Mouse (Mus musculus) limb, embryonic 14.5 days (tissue): ENCODE data around the gene Skiv2l. TPM values are rescaled to one million over a fixed set of nuclear protein-coding genes. Genes with fewer than 3 reads are reported as not detected.
"Not testable (repeated sequence)": the region's sequence is repeated elsewhere in the genome, so short reads cannot be mapped to it uniquely, and the experiment has no call there.

ENCODE experiments used
- ATAC-seq: fragments of 200-750 bp; cut with Nextera tagmentation; 2 replicates; pipeline ENCODE4 v1.8.0; 2017; ENCODE audit warnings: low read depth, moderate number of reproducible peaks, moderate TSS enrichment; ENCODE audit not compliant: low FRiP score
- DNase-seq: peaks from one replicate; pipeline ENCODE4 v3.0.0-alpha.2; 2015; ENCODE audit warnings: low spot score
- H3K27ac ChIP-seq: fragments of 300-500 bp; sonication (generic); replicated peaks from 2 replicates; pipeline ENCODE4 v1.5.1; 2014; ENCODE audit warnings: low read depth, mild to moderate bottlenecking, low read length, moderate library complexity, mixed read lengths
- H3K27me3 ChIP-seq: fragments of 300-500 bp; sonication (generic); 2 replicates; pipeline ENCODE4 v1.6.1; 2014; ENCODE audit warnings: low read length, mixed read lengths; ENCODE audit not compliant: control insufficient read depth, insufficient read depth
- H3K36me3 ChIP-seq: fragments of 300-500 bp; sonication (generic); 2 replicates; pipeline ENCODE4 v1.6.1; 2014; ENCODE audit warnings: mild to moderate bottlenecking, low read length, moderate library complexity, mixed read lengths; ENCODE audit not compliant: control insufficient read depth, insufficient read depth
- H3K4me1 ChIP-seq: fragments of 300-500 bp; sonication (generic); 2 replicates; pipeline ENCODE4 v1.6.1; 2014; ENCODE audit warnings: antibody characterized with exemption, low read length, mixed read lengths; ENCODE audit not compliant: control insufficient read depth, insufficient read depth
- H3K4me2 ChIP-seq: fragments of 300-500 bp; sonication (generic); replicated peaks from 2 replicates; pipeline ENCODE4 v1.6.1; 2014; ENCODE audit warnings: low read depth, mild to moderate bottlenecking, low read length, moderate library complexity; ENCODE audit not compliant: severe bottlenecking
- H3K4me3 ChIP-seq: fragments of 300-500 bp; sonication (generic); replicated peaks from 2 replicates; pipeline ENCODE4 v1.5.1; 2014; ENCODE audit warnings: low read length
- H3K9ac ChIP-seq: fragments of 300-500 bp; sonication (generic); 2 replicates; pipeline ENCODE4 v1.6.1; 2014; ENCODE audit warnings: mild to moderate bottlenecking, low read depth, low read length, moderate library complexity; ENCODE audit not compliant: severe bottlenecking
- H3K9me3 ChIP-seq: fragments of 300-500 bp; sonication (generic); 2 replicates; pipeline ENCODE4 v1.6.1; 2016; ENCODE audit warnings: low read length; ENCODE audit not compliant: control insufficient read depth
- POLR2A ChIP-seq: fragments of 200-500 bp; IDR thresholded peaks from 2 replicates; pipeline ENCODE4 v1.8.0; 2012; ENCODE audit warnings: inconsistent platforms, mild to moderate bottlenecking, moderate library complexity, borderline replicate concordance; ENCODE audit not compliant: insufficient read depth, insufficient read length; ENCODE audit errors: extremely low read depth
- WGBS: fragments of 180-500 bp; shearing (Covaris S2); extraction: QIAGEN DNeasy Blood & Tissue Kit; methylation state at CpG from one replicate; pipeline ENCODE4 v1.1.7; 2014; 5-methylcytosine and 5-hydroxymethylcytosine counted together
- polyA plus RNA-seq, 2 experiments: library from polyadenylated mRNA; depleted of rRNA in 1 of 2; stranded (reverse) in 1 of 2; unstranded in 1 of 2; fragments of >200 nt; fragmentation: Nextera tagmentation in 1 of 2; extraction: Ambion mirVana in 1 of 2; gene quantifications; 2 replicates each; pipeline versions ENCODE4 v1.2.1 to v1.2.3; 2012 to 2014

The Skiv2l gene
- polyA plus RNA-seq, 2 experiments: 43.5 to 75.8 TPM

GRCm38 (mm10) chr17:34811275-34811674, 38.7 kb downstream of the Skiv2l start:
- DNase-seq (no peak), ATAC-seq (no peak)
- Histone ChIP-seq H3K27me3 (no peaks in the 10 kb centered on the region), H3K4me1 (no peaks in the 10 kb centered on the region), H3K9me3 (no peaks in the 10 kb centered on the region), H3K4me2 (no peak overlapping the region), H3K4me3 (no peak overlapping the region), H3K9ac (no peak overlapping the region), H3K27ac (no peak overlapping the region), H3K36me3 (no peaks in the 10 kb centered on the region)
- WGBS: 68% methylated on average over 15 of the region's 15 CpGs
- TF ChIP-seq POLR2A: no peak

DNA sequence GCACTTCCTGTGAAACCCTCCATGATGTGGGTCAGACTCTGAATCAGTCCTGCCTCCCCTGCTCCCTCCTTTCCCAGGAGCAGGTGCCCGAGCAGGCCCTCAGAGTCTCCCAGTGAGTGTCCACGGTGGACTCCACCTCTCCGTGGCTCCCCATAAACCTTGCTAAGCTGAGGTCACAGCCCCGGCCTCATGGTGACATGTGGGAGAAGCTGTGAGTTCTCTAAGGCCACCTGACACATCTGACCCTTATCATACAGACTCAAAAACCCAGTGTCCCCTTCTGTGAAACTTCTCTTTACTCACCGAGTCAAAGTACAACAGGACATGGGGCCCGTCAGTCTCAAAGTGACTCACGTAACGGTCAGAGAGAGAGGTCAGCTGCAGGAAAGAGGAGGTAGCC, 39.2 kb downstream of the Skiv2l start:
- not testable (repeated sequence) for H3K4me1 ChIP-seq, H3K4me3 ChIP-seq, H3K36me3 ChIP-seq, H3K9ac ChIP-seq, DNase-seq, H3K4me2 ChIP-seq, ATAC-seq, H3K27ac ChIP-seq, H3K27me3 ChIP-seq, H3K9me3 ChIP-seq
- WGBS: 78% methylated on average over 5 of the region's 8 CpGs

DNA sequence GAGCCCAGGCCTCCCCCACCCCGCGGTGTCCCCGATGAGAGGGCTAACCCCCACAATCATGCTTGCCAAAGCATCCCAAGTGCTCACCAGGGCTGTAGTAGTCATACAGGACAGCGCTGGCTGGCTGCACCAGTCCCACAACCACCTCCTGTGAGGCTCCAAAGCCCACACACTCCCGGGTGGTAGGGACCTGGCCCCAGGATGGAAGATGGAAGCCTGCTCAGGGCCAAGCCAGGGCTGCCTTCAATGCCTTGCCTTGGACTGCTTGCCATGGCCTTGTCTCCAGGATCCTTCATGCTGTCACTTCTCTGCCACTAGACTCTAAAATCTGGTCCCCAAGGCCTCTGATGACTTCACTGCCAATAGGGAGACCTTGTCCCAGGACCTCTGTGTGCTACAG, 39.6 kb downstream of the Skiv2l start:
- H3K4me1 ChIP-seq, H3K9me3 ChIP-seq, H3K9ac ChIP-seq, H3K4me3 ChIP-seq, DNase-seq, H3K27ac ChIP-seq, H3K36me3 ChIP-seq, H3K4me2 ChIP-seq, ATAC-seq, H3K27me3 ChIP-seq: not testable (repeated sequence)
- WGBS: 79% methylated on average over 5 of the region's 5 CpGs

- TF ChIP-seq POLR2A: no peak
- Histone ChIP-seq H3K4me3 (no peak overlapping the region), H3K36me3 (no peaks in the 10 kb centered on the region), H3K9ac (no peak overlapping the region), H3K4me2 (no peak overlapping the region), H3K27me3 (no peaks in the 10 kb centered on the region), H3K27ac (no peak overlapping the region), H3K9me3 (no peaks in the 10 kb centered on the region), H3K4me1 (no peaks in the 10 kb centered on the region)
- 84% methylated on average over 6 of the region's 6 CpGs for WGBS
- ATAC-seq (no peak), DNase-seq (no peak)
These were observed 41.3 kb downstream of the Skiv2l start for GRCm38 (mm10) chr17:34808599-34809205.

- Histone ChIP-seq H3K27me3 (no peaks in the 10 kb centered on the region), H3K9ac (no peak overlapping the region), H3K36me3 (no peaks in the 10 kb centered on the region), H3K9me3 (no peaks in the 10 kb centered on the region), H3K4me2 (no peak overlapping the region), H3K27ac (no peak overlapping the region), H3K4me1 (no peaks in the 10 kb centered on the region), H3K4me3 (no peak overlapping the region)
- 72% methylated on average over 3 of the region's 3 CpGs for WGBS
- DNase-seq (no peak), ATAC-seq (no peak)
- TF ChIP-seq POLR2A: no peak
These were observed 42.8 kb downstream of the Skiv2l start for GRCm38 (mm10) chr17:34807176-34807575.
